Mouse (Mus musculus) frontal cortex, adult 2 months (tissue): Measurements from ENCODE around the gene Mrps27. TPM values are rescaled to one million over a fixed set of nuclear protein-coding genes. Genes with fewer than 3 reads are reported as not detected.

Source experiments
- DNase-seq, 2 experiments: peaks; one replicate each; pipeline ENCODE4 v3.0.0; 2022; ENCODE audit warnings: low spot score in 1 of 2; ENCODE audit errors: extremely low spot score in 1 of 2
- polyA plus RNA-seq: library from polyadenylated mRNA; depleted of rRNA; stranded (reverse); fragments of >200 nt; gene quantifications from 2 replicates; pipeline ENCODE4 v1.2.3, GENCODE M21; 2012

Mrps27 gene
- polyA plus RNA-seq, 1 experiment = 33.5 TPM

DNA sequence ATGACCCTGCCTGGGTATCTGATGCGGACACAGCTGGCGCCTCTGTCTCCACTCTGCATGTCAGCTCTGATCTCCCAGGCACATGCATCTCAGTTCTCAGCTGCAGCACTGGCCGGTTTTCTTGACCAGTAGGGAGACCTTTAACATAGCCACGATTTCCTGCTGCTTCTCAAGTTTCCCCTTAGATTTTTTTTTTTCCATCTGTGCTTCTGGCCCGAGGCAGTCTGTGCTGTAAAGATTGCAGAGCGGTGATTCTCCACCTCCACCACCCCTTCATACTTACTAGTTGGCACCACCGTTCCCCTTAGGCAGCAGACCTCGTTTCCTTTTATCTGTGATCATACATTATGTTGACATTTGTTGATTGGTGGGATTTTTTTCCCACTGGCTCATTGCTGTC, 6.6 kb downstream of the Mrps27 start:
- DNase-seq = no peak

DNA sequence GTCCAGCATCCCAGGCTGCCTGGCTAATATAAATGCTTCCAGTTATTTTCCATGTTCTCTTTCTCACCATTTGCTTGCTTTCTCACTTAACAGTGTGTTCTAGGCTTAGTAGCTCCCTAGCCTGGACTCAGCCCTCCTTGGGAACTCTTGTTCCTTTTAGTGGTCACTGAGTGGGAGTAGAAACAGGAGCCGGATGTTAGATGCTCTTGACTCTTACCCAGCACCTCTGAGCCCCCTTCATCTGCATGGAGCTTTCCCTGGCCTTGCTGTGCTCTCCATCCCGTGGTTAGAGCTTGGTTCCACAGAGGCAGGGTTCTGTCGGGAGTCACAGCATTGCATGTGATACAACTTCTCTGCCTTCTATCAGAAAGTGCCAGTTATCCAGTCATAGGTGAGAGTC, 7.0 kb downstream of the Mrps27 start:
- no peak for DNase-seq

- peak; percentile 96 to 98 for DNase-seq
These were observed 8.3 kb downstream of the Mrps27 start for GRCm38 (mm10) chr13:99352758-99353489.

DNA sequence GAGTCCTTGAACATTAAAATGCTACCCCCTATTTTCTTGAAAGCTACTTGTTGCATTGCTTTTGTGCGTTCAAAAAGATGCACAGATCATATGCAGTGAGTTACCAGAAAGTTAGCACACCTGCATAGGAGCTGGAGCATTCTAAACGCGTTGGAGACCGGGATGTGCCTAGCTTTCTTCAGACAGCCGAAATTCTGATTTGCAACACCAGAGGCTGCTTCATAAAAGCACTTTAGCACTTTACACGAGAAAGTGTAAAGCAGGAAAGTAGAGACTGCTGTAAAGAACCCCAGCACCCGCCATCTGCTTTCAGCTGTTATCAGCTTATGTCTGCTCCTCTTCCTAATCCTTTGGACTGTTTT, 8.9 kb downstream of the Mrps27 start:
- DNase-seq = no peak

- DNase-seq = no peak
These were observed 10.5 kb downstream of the Mrps27 start for GRCm38 (mm10) chr13:99355072-99355471.

GRCm38 (mm10) chr13:99355861-99356260, 11.3 kb downstream of the Mrps27 start:
- DNase-seq = no peak

- peak in 1 of 2 experiments; percentile 33 for DNase-seq
These were observed 12.1 kb downstream of the Mrps27 start for GRCm38 (mm10) chr13:99356428-99357265.

- no peak for DNase-seq
These were observed 14.3 kb downstream of the Mrps27 start for GRCm38 (mm10) chr13:99358921-99359320.

GRCm38 (mm10) chr13:99363866-99364265, 19.3 kb downstream of the Mrps27 start:
- no peak for DNase-seq

GRCm38 (mm10) chr13:99366422-99367175, 22.0 kb downstream of the Mrps27 start:
- peak; percentile 92 to 94 for DNase-seq

DNA sequence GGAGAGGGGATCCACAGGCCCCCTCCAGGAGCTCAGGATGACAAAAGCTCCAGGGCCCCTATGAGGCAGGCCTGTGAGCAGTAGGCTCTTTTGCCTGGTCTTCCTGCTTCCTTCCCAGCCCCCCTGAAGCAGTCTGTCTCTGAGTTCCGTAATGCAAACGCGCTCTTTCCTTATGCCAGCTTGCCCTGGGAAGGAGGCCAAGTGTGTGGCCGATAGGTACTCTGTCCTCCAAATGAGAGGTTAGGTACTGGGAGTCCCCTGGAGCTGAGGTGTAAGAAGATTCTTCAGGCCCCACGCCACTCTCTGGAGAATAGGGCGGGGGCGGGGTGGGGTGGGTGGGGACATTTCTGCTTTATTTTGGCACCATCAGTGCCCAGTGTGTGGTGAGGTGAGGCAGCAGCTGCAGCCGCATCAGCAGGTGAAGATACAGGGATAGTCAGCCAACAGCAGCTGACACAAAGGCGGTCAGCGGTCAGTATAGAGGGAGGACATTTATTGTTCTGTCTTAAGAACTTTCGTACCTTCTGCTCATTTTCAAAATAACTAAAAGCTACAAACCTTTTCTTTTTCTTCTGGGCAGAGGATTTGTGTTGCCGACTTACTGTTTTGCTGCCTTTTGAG, 23.1 kb downstream of the Mrps27 start:
- no peak for DNase-seq

GRCm38 (mm10) chr13:99369103-99369502, 24.5 kb downstream of the Mrps27 start:
- DNase-seq = no peak

GRCm38 (mm10) chr13:99371285-99371684, 26.7 kb downstream of the Mrps27 start:
- no peak for DNase-seq

DNA sequence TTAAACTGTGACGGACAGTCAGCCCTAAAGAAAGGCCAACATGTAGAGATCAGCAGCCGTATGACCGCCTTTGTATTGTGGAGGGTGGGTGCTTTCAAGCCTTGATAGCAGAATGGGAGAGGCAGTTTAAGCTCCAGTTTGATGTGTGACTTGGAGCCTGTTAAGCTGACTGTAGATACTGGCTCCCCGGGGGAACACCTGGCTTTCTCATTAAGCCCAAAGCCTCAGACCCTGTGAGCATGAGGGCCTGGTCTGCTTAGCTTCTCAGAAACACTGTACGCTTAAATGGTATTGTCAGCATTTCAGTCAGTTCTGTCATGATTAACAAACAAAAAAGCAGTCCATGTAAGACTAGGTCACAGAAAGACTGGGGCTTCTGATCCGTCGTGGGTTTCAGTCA, 29.1 kb downstream of the Mrps27 start:
- DNase-seq = no peak

- no peak for DNase-seq
These were observed 29.6 kb downstream of the Mrps27 start for GRCm38 (mm10) chr13:99374191-99374590.

DNA sequence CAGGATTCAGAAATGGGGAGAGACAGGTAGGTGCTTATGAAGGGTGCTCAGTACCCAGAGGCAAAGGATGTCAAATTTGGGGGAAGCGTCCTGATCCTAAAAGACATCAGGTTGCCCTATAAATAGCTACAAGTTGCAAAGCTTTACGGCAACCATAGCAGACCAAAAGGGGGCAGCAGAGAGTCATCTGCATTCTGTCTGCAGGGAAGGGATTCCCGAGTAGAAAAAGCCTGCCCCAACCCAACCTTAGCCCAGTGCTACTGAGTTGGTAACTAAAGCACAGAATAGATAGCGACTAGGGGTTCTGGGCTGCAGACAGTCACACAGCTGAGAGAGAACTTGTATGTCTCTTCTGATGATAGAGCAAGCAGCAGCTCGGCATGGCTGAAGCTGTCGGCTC, 31.0 kb downstream of the Mrps27 start:
- peak; percentile 46 to 95 for DNase-seq

- no peak for DNase-seq
These were observed 32.5 kb downstream of the Mrps27 start for GRCm38 (mm10) chr13:99377055-99377454.

GRCm38 (mm10) chr13:99378223-99378622, 33.6 kb downstream of the Mrps27 start:
- no peak for DNase-seq

DNA sequence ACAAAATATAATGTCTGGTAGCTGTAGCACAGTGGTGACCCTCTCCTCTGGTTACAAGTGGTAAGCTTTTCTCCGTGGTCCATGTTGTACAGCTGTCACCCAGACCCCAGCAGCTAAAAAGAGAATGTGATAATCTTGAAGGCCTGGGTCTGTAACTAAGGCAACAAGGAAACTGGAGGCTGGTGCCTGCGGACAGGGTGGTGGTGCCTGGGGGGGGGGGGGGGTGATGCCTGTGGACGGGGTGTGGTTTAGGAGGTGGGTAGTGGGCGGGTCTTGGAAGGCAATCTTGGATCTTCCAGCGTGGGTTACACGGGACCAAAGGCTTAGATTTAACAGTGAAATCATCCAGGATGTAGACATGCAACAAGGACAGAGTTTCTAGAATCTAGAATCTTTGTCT, 37.8 kb downstream of the Mrps27 start:
- DNase-seq = no peak

GRCm38 (mm10) chr13:99384555-99385203, 40.1 kb downstream of the Mrps27 start:
- no peak for DNase-seq
